Mouse (Mus musculus): ENCODE results near the gene Miga1.

- TF ChIP-seq CTCF (IDR thresholded peaks at IDR 0.05; ENCODE audit: low read depth, low read length) (no peak), TAL1 (conservative IDR thresholded peaks at IDR 0.05; ENCODE audit: low read depth, low read length) (no peak), POLR2AphosphoS5 (IDR thresholded peaks at IDR 0.05; ENCODE audit: insufficient replicate concordance, low read depth, low read length) (no peak)
Measured at GRCm38 (mm10) chr3:152265351-152266035, 74.7 kb downstream of the Miga1 start.

All from G1E (cell line).